Mouse (Mus musculus) gastrocnemius, adult 2 months (tissue): ENCODE results near the gene 4632433K11Rik. TPM values are rescaled to one million over a fixed set of nuclear protein-coding genes. Genes with fewer than 3 reads are reported as not detected.
A peak's percentile ranks its signal among the peaks of the same experiment; 100 is the strongest.
"Not testable (repeated sequence)": the region's sequence is repeated elsewhere in the genome, so short reads cannot be mapped to it uniquely, and the experiment has no call there.

Experiments used
- DNase-seq: peaks from one replicate; pipeline ENCODE4 v3.0.0; 2022
- H3K27ac ChIP-seq: fragments of 200-600 bp; 2 replicates; pipeline ENCODE4 v1.8.1; 2022; ENCODE audit warnings: mild to moderate bottlenecking
- H3K4me3 ChIP-seq: fragments of 200-600 bp; 2 replicates; pipeline ENCODE4 v1.8.1; 2022; ENCODE audit warnings: mild to moderate bottlenecking, moderate library complexity
- CTCF ChIP-seq: fragments of 200-600 bp; IDR thresholded peaks from 2 replicates; pipeline ENCODE4 v1.8.1; 2022; ENCODE audit warnings: antibody characterized with exemption, mild to moderate bottlenecking, moderate library complexity
- intact Hi-C: fragments of 180-260 bp; cut with DNase I; formaldehyde crosslinking; loops from one replicate; pipeline ENCODE4 v1.15.1; 2025
- total RNA-seq, 2 experiments: library from RNA; stranded (reverse); gene quantifications; 2 replicates each; pipeline ENCODE4 v1.2.3; 2021

Gene 4632433K11Rik
- total RNA-seq, 2 experiments from 2014 or later, result not detected

DNA sequence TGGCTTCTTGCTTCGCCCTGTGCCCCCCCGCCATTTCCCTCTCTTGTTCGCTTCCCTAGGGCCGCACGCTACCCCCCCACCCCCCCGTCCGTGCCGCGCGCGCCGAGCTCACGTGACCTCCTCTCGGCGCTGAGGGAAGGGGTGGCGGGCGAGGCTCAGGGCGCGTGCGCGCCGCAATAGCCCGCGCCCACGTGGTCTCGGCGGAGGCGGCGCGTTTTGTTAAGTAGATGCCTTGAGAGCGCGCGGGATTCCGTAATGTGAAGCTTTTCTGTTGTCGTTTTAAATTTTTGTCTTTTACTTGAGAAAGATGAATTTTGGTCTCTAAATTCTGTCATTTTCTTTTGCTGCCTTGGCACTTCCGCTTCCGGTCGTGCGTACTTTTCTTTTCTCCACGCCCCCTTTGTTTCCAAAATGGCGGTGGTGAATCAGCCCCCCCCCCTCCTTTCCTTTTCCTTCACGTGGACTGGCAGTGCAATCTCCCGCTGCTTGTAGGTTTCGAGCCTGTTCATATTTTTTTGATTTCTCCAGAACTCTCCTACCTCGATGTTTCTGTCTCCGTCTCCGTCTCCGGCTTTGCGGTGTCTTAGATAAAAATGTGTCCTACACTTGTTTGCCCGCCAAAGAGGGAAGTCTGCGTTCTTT is 28.6 kb downstream of the 4632433K11Rik start:
- H3K4me3 ChIP-seq, result peak overlapping the region; percentile 91
- intact Hi-C loops, result loop anchor here (1.0 to 5.0 kb wide), 3 partner anchors 18 to 925 kb away; partner anchors contain the start of genes Epn1 and Leng8
- no peak for TF ChIP-seq CTCF
- DNase-seq, result no peak
- H3K27ac ChIP-seq, result peak overlapping the region; percentile 99

DNA sequence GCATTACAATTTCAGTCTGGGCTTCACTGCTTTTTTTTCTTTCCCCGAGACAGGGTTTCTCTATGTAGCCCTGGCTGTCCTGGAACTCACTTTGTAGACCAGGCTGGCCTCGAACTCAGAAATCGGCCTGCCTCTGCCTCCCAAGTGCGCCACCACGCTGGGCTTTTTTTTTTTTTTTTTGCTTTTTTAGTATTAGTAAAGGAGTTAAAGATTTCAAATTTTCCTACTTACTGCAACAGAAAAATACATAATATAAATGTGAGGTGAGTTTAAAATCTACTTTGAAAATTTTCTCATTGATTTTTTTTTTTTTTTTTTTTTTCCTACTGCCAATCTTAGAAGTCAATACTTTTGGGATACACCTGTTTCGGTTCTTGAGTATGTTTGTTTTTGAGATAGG is 31.0 kb downstream of the 4632433K11Rik start:
- no peak overlapping the region for H3K4me3 ChIP-seq
- DNase-seq, result no peak

DNA sequence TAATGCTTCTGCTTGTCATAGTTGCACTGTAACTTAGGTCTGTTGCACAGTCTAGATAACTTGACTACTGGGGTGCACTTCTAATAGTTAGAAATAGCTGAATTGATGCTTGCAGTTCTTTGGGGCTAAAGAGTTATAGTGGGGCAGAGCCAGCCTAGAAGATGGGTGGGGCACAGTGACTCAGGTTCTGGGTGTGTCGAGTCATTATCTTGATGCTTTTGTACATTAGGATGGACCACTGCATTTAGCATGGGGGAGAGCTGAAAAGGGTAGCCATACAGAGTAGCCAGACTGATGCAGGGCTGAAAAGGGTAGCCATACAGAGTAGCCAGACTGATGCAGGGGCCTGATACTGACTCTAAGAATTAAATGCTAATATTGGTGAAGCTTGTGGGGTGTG is 39.7 kb downstream of the 4632433K11Rik start:
- TF ChIP-seq CTCF, result no peak
- intact Hi-C loops, result no loop called here
- H3K27ac ChIP-seq, result no peak overlapping the region
- H3K4me3 ChIP-seq, result no peak overlapping the region
- DNase-seq, result no peak

More for the DNA sequence above, 31.0 kb downstream of the 4632433K11Rik start:
- no peak overlapping the region for H3K27ac ChIP-seq
- TF ChIP-seq CTCF, result no peak
- intact Hi-C loops, result loop anchor here (5.0 kb wide), 2 partner anchors 508 to 928 kb away; partner anchors contain the start of gene Leng8

DNA sequence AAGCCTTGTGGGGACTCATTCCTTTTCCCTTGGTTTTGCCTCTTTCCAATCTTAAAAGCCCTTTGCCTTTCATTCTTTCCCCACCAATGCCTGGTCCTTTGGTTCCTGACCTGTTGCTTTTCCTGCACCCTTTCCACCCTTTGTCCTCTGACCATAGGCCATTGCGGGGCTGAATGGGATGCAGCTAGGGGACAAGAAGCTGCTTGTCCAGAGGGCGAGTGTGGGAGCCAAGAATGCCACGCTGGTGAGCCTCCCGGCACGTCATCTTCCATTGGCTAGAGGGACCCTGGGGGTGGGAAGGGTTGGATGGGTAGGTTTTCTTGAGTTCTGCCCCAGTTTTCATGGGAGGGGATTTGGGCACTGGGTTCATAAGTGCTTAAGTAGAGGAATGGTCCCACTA is 41.1 kb downstream of the 4632433K11Rik start:
- no peak for TF ChIP-seq CTCF
- no peak for DNase-seq
- no peak overlapping the region for H3K4me3 ChIP-seq
- intact Hi-C loops, result no loop called here
- H3K27ac ChIP-seq, result no peak overlapping the region

DNA sequence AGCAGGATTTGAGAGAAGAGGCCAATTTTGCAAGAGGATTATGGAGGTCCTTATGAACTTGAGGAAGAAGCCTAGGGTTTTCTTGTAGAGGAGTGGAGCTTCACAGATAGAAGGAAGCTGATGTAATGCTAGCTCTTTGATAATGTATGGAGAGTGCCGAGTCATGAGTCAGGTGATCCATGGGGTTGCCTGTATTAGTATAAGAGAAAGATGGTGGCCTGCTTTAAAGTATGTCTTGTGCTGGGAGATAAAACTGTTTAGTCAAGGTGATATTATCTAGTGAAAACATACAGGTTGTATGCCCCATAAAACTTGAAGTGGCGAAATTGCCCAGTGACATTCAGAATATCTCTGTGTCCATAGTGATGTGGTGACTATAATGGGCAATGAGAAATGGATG is 43.0 kb downstream of the 4632433K11Rik start:
- no peak overlapping the region for H3K27ac ChIP-seq
- no peak overlapping the region for H3K4me3 ChIP-seq
- intact Hi-C loops, result no loop called here
- DNase-seq, result no peak
- no peak for TF ChIP-seq CTCF

DNA sequence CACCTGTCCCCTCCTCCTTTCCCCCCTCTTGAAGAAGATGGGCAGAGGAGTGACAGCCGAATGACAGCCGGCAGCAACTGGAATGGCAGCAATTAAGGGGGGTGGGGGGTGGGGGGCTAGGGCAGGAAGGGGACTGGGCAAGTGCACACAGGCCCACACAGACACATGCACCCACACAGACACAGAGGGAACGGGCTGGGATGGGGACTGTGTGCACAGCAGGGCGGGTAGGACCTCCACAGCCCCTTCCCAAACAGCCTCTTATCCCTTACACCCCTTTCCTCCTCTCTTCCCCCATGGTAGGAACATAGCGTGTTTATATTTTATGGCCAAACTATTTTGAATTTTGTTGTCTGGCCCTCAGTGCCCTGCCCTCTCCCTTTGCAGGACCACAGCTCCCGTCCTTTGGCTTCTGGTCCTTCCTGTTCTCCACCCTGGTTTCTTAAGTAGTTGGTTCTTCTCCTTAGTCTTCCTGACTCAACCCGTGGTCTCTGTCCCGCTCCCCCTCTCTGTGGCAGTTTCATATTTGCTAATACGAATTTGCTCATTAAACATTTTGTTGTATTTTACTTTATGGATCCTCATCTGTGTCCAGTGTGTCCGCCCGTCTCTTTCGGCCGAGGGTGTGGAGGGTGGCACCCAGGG is 45.6 kb downstream of the 4632433K11Rik start:
- H3K27ac ChIP-seq, result peak overlapping the region; percentile 97
- H3K4me3 ChIP-seq, result peak overlapping the region; percentile 100
- intact Hi-C loops, result loop anchor here (1.0 to 2.0 kb wide), 2 partner anchors 17 to 45 kb away; partner anchors contain the start of genes Rasl2-9 and U2af2
- not testable (repeated sequence) for DNase-seq

DNA sequence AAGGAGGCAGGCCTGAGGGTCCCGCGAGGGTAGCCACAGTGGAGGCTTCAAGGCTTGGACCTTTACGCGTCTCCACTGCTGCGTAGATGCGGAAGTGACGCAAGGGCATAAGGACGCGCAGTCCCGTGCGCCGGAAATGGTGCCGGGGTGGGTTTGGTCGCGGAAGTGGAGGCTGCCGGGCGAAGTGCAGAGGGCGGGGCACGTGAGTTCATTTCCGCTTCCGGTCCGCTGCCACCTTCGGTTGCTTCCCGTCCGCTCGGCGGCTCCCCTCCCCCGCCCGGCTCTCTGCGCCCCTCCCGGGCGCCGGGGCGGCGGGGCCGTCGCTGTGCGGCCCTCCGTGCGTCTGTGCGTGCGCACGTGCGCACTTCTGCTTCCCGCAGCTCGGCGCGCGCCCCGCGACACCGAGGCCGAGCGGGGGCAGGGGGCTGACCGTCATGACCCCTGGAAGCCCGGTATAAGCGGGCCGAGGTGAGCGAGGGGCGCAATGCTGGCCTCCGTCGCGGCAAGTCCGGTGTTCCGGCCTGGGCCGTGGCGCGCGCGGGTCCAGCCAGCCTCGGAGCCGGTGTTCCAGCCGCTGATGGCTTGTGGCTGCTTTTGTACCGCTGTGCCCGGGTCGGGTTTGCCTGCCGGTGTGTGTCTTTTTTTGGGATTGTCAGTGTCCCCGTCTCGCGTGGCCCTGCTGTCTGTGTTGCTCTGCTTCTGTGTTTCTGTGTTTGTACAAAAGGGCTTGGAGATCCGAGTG is 46.3 kb downstream of the 4632433K11Rik start, which contains the start of gene Epn1:
Epn1 (plus strand) TSS at position 226 of the 742 bp plus-strand sequence.
- intact Hi-C loops, result loop anchor here (1.0 to 2.0 kb wide), 2 partner anchors 18 to 45 kb away; partner anchors contain the start of genes Rasl2-9 and U2af2
- TF ChIP-seq CTCF, result no peak
- H3K27ac ChIP-seq, result peak within 1 kb of the TSS; percentile 97
- peak within 1 kb of the TSS; percentile 100 for H3K4me3 ChIP-seq
- peak; percentile 99 for DNase-seq

DNA sequence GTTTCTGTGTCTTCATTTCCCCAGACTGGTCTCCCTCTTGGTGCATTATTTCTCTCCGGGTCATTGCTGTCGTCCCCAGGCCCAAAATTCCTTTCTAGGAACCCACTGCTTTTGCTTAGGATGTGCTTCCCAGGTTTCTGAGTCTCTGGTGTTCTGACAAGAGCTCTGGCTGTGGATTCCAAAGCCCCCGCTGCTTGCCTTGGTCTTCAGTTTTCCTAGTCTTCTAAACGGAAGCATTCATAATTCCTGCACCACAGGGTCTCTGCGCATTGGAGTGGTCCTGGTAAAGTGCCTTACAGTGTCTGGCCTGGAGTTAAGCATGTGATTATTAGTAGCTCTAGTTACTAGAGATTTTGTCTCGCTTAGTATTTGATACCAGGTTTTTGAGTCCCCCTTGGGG is 46.9 kb downstream of the 4632433K11Rik start:
- Histone ChIP-seq H3K4me3 (peak overlapping the region; percentile 100), H3K27ac (peak overlapping the region; percentile 97)
- no peak for DNase-seq
- intact Hi-C loops, result loop anchor here (1.0 to 2.0 kb wide), 2 partner anchors 19 to 44 kb away; partner anchors contain the start of genes Rasl2-9 and U2af2
- no peak for TF ChIP-seq CTCF

DNA sequence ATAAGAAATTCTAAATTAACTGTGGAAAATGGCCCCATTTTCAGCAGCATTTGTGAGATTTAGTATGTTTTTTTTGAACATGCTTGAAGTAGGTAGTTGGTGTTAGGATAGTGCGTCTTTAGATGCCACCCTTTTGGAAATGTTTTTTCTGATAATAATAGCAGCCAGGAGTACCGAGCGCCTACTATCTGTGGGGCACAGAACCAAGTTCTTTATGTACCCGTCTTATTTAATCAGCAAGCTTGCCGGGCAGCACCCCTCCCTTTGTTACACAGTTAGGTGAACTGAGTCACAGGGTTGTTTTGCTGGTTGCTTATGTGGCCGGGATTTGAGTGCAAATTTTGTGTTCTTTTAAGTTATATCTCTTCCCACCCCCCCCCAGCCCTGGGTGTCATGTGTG is 47.3 kb downstream of the 4632433K11Rik start:
- TF ChIP-seq CTCF, result no peak
- no peak for DNase-seq
- peak overlapping the region; percentile 97 for H3K27ac ChIP-seq
- peak overlapping the region; percentile 100 for H3K4me3 ChIP-seq
- intact Hi-C loops, result loop anchor here (2.0 kb wide), 1 partner anchor 44 kb away; the partner anchor contains the start of gene Rasl2-9

DNA sequence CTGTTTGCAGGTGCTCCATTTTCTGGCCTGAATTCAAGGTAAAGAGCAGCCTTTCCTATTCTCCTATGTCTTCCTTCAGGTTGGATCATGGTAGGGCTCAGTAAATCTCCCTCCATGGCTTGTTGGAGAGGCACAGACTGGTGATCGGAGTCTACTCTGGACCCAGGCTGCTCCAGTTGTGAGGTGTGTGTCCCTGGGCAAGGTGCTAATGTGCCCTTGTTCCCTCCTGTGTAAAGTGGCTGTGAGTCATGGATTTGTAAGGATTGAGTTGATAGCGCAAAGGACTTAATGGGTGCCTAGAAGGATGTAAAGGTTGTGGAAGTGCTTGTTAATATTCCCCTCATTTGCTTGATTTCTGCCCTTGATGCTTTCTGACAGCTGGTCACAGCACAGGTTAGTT is 48.0 kb downstream of the 4632433K11Rik start:
- peak overlapping the region; percentile 13 for H3K4me3 ChIP-seq
- DNase-seq, result no peak
- TF ChIP-seq CTCF, result no peak
- H3K27ac ChIP-seq, result no peak overlapping the region; the same call in 1 of the 2 replicates
- intact Hi-C loops, result loop anchor here (2.0 kb wide), 1 partner anchor 43 kb away; the partner anchor contains the start of gene Rasl2-9

DNA sequence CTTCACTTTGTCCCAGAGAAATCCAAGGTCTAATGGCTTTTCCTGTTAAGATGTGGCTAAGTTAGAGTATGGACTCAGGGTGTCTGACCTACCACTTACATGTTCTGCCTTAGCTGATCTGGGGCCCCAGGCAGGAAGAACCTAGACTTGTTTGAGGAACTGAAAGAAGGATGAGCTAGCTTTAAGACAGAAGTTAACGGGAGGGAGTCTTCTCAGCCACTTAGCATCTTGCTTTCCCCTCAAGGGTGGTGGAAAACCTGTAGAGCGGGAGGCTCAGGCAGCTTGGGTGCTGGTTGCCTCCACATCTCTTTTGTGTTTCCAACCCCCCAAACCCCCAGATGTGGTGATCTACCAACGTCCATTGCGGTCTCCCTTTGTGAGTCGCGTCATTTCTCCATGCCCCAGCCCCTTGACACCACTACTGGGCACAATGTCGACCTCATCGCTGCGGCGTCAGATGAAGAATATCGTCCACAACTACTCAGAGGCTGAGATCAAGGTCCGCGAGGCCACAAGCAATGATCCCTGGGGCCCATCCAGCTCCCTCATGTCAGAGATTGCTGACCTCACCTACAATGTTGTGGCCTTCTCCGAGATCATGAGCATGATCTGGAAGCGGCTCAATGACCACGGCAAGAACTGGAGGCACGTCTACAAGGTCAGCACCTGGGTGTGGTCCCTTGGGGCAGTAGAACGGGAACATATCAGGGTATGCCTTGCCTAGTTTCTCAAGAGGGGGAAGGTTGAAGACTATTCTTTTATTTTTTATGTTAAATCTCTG is 49.6 kb downstream of the 4632433K11Rik start:
- peak overlapping the region; percentile 35; the same call in 1 of the 2 replicates for H3K27ac ChIP-seq
- intact Hi-C loops, result no loop called here
- no peak for DNase-seq
- no peak overlapping the region for H3K4me3 ChIP-seq
- TF ChIP-seq CTCF, result no peak

Other genes with a start within 250 kb of the 4632433K11Rik start
- gene Tmem238, start 244.5 kb upstream of the 4632433K11Rik start, total RNA-seq, result 10 to 100 TPM in 1 of 2 experiments, 1 to 10 TPM in 1; 8.0 to 10.6 TPM
- 100 to 1,000 TPM; 483 to 569 TPM for gene Rpl28, start 241.2 kb upstream of the 4632433K11Rik start, total RNA-seq
- 10 to 100 TPM; 76.4 to 82.7 TPM for gene Ube2s, start 221.5 kb upstream of the 4632433K11Rik start, total RNA-seq
- gene Shisa7, start 189.4 kb upstream of the 4632433K11Rik start, total RNA-seq, result not detected
- 1 to 10 TPM; 3.9 TPM for gene Isoc2b, start 163.9 kb upstream of the 4632433K11Rik start, total RNA-seq
- gene Isoc2a, start 157.0 kb upstream of the 4632433K11Rik start, total RNA-seq, result 10 to 100 TPM; 26.4 to 33.5 TPM
- under 1 TPM; 0.17 to 0.38 TPM for gene Gm36210, start 127.6 kb upstream of the 4632433K11Rik start, total RNA-seq
- 10 to 100 TPM in 1 of 2 experiments, 1 to 10 TPM in 1; 8.5 to 10.7 TPM for gene Zfp628, start 118.9 kb upstream of the 4632433K11Rik start, total RNA-seq
- gene Nat14, start 112.1 kb upstream of the 4632433K11Rik start, total RNA-seq, result 1 to 10 TPM; 2.7 to 5.9 TPM
- 1 to 10 TPM; 4.3 to 8.7 TPM for gene Ssc5d, start 108.3 kb upstream of the 4632433K11Rik start, total RNA-seq
- gene Sbk2, start 69.7 kb upstream of the 4632433K11Rik start, total RNA-seq, result 10 to 100 TPM; 36.7 to 77.0 TPM
- gene Sbk3, start 63.0 kb upstream of the 4632433K11Rik start, total RNA-seq, result 1 to 10 TPM in 1 of 2 experiments, under 1 TPM in 1; 0.46 to 5.2 TPM
- gene Zfp579, start 38.0 kb upstream of the 4632433K11Rik start, total RNA-seq, result 1 to 10 TPM; 8.8 to 9.5 TPM
- gene Zfp524, start 19.7 kb upstream of the 4632433K11Rik start, total RNA-seq, result 10 to 100 TPM in 1 of 2 experiments, 1 to 10 TPM in 1; 6.5 to 10.4 TPM
- 10 to 100 TPM; 23.2 to 23.3 TPM for gene Fiz1, start 19.4 kb upstream of the 4632433K11Rik start, total RNA-seq
- not detected for gene Gm44973, start 18.6 kb upstream of the 4632433K11Rik start, total RNA-seq
- 10 to 100 TPM; 12.9 to 15.6 TPM for gene Zfp865, start 13.7 kb upstream of the 4632433K11Rik start, total RNA-seq
- gene Ccdc106, start 13.6 kb upstream of the 4632433K11Rik start, total RNA-seq, result not detected
- gene Zfp784, start 4.3 kb downstream of the 4632433K11Rik start, total RNA-seq, result 1 to 10 TPM; 2.8 to 3.9 TPM
- 1 to 10 TPM; 3.0 to 4.1 TPM for gene Zfp580, start 17.4 kb downstream of the 4632433K11Rik start, total RNA-seq
- 10 to 100 TPM; 50.0 to 51.0 TPM for gene U2af2, start 28.0 kb downstream of the 4632433K11Rik start, total RNA-seq
- 100 to 1,000 TPM; 165 to 171 TPM for gene Epn1, start 46.1 kb downstream of the 4632433K11Rik start, total RNA-seq
- gene Rfpl4, start 82.8 kb downstream of the 4632433K11Rik start, total RNA-seq, result not detected
- 1 to 10 TPM; 1.4 to 2.9 TPM for gene Rasl2-9, start 91.8 kb downstream of the 4632433K11Rik start, total RNA-seq
- not detected for gene Vmn1r55, start 115.6 kb downstream of the 4632433K11Rik start, total RNA-seq
- not detected for gene Vmn1r56, start 162.6 kb downstream of the 4632433K11Rik start, total RNA-seq
- gene Vmn1r57, start 184.4 kb downstream of the 4632433K11Rik start, total RNA-seq, result not detected